Mouse (Mus musculus) testis, adult 2 months (tissue): ENCODE data around the gene Arl1.

Experiments used
- CTCF ChIP-seq: fragments of 200-500 bp; IDR thresholded peaks from 2 replicates; pipeline ENCODE4 v1.5.1; 2012; ENCODE audit warnings: low read depth, mild to moderate bottlenecking, inconsistent platforms, low read length, moderate library complexity; ENCODE audit not compliant: control insufficient read depth, insufficient read depth, insufficient replicate concordance
- POLR2A ChIP-seq: fragments of 200-500 bp; IDR thresholded peaks from 2 replicates; pipeline ENCODE4 v1.6.1; 2012; ENCODE audit warnings: low read depth, mild to moderate bottlenecking, inconsistent platforms, low read length, moderate library complexity; ENCODE audit not compliant: control insufficient read depth

DNA sequence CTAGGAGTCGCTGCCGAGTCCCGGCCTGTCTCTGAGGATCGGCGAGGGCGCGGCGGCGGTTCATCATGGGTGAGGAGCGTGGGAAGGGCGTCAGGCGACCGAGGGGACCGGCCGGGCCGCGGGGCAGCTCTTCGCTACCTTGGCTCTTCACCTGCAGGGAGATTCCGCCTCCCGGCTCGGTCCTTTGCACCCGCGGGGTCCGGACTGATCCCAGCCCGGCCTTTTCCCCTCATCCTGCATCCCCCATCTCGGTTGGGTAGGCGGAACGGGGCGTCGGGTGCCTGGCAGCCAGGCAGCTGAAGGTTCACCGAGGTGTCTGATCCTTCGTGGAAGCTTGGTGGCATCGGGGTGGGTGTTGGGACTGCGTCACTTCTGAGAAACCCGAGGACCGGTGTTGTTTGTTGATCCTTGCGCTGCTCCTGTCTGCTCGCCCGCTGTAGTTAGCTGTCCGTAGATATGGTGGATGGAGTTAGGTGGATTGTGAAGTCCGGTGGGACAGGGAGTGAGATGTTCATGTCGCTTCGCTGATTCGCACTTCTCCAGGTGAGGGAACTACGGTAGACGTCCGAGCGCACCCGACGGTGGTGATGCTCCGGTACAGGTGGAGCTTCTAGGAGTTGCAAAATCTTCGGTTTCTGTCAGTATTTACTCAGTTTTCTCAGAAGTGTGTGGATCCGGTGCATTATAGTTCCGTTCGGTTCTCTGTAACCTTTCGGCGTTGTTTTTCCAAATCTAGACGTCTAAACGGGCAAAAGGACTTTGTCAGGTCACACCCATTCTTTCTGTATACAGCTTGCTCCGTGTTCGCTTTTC, 1.0 kb downstream of the Arl1 start:
- TF ChIP-seq CTCF (no peak), POLR2A (no peak)
